Comparison of ENCODE assay signal across 14 mouse cellular contexts in the genomic region with DNA sequence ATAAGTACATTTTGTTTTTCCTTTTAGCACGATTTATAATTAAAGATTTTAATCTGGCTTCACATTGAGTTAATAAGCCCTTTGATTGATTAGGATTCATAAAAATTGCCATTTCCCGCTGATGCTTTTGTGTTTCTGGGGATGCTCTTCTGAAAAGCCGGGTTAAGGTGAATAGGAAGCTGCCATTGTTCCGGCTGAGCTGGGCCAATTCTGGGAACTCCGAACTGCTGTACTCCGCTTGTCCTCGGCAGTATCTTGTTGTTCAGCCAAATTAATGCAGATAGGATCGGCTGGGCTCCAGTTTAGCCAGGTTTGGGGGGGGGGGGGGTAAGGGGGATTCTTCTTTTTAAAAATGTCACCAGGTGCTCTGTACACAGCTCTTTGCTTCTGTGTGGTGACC.
DNase-seq lines count a peak whose midpoint lies in the region; ATAC-seq and TF ChIP-seq lines count a peak whose summit lies in the region.
"Had no signal": no experiment of that assay in that cellular context is flagged by ENCODE, and none has a peak within 500 bp of the region (broad histone marks: within the 10 kb centered on the region; RNA-seq: fewer than 3 reads in every experiment).

No protein-coding gene starts in this region.

- no peaks in the 10 kb centered on the region for H3K36me3 ChIP-seq in forebrain, embryonic 11.5 days (ENCODE audit: control insufficient read depth, insufficient read depth, low read length)
- H3K36me3 ChIP-seq in hindbrain, embryonic 14.5 days (replicated peaks; ENCODE audit: control insufficient read depth, insufficient read depth) = no peaks in the 10 kb centered on the region
- no peaks in the 10 kb centered on the region for H3K36me3 ChIP-seq in midbrain, postnatal 0 days (ENCODE audit: insufficient read depth, low read length)
- H3K36me3 ChIP-seq in stomach, postnatal 0 days (ENCODE audit: control insufficient read depth, insufficient read depth, low read length) = no peaks in the 10 kb centered on the region
- H3K36me3 ChIP-seq: limb, embryonic 15.5 days had no signal

- no peak overlapping the region for H3K4me3 ChIP-seq in forebrain, embryonic 11.5 days (ENCODE audit: low read depth, low read length)
- H3K4me3 ChIP-seq in hindbrain, embryonic 14.5 days (replicated peaks; ENCODE audit: low read length) = no peak overlapping the region
- peak overlapping the region; percentile 1; the same call in 1 of the 2 replicates for H3K4me3 ChIP-seq in midbrain, postnatal 0 days (ENCODE audit: low read depth, low read length)
- no peak overlapping the region for H3K4me3 ChIP-seq in stomach, postnatal 0 days (ENCODE audit: low read depth, low read length)
- H3K4me3 ChIP-seq: erythroblast, embryonic 14.5 days; limb, embryonic 15.5 days; myocyte had no signal

- H3K27ac ChIP-seq in forebrain, embryonic 11.5 days (ENCODE audit: low read depth, low read length) = peak overlapping the region; percentile 75
- H3K27ac ChIP-seq in hindbrain, embryonic 14.5 days = peak overlapping the region; percentile 90
- peak overlapping the region; percentile 83 for H3K27ac ChIP-seq in midbrain, postnatal 0 days (ENCODE audit: low read depth, low read length)
- H3K27ac ChIP-seq in stomach, postnatal 0 days (replicated peaks) = no peak overlapping the region
- H3K27ac ChIP-seq: limb, embryonic 15.5 days had no signal

- H3K9me3 ChIP-seq in forebrain, embryonic 11.5 days (ENCODE audit: control insufficient read depth, low read length) = no peaks in the 10 kb centered on the region
- H3K9me3 ChIP-seq in hindbrain, embryonic 14.5 days (ENCODE audit: control insufficient read depth, low read length) = no peaks in the 10 kb centered on the region
- no peaks in the 10 kb centered on the region for H3K9me3 ChIP-seq in midbrain, postnatal 0 days (ENCODE audit: low read length)
- H3K9me3 ChIP-seq in stomach, postnatal 0 days (ENCODE audit: control insufficient read depth, low read length) = no peaks in the 10 kb centered on the region
- H3K9me3 ChIP-seq: limb, embryonic 15.5 days had no signal

- H3K4me2 ChIP-seq in forebrain, embryonic 11.5 days (ENCODE audit: low read depth, low read length, severe bottlenecking) = peak overlapping the region; percentile 55; the same call in 1 of the 2 replicates
- H3K4me2 ChIP-seq in hindbrain, embryonic 14.5 days (replicated peaks) = peak overlapping the region; percentile 40
- H3K4me2 ChIP-seq in midbrain, postnatal 0 days (ENCODE audit: low read depth, low read length, poor library complexity, severe bottlenecking) = peak overlapping the region; percentile 34
- H3K4me2 ChIP-seq in stomach, postnatal 0 days (replicated peaks; ENCODE audit: low read depth) = no peak overlapping the region
- H3K4me2 ChIP-seq: limb, embryonic 15.5 days had no signal

- 20% methylated on average over 8 of the region's 8 CpGs for WGBS in forebrain, embryonic 11.5 days
- WGBS in hindbrain, embryonic 14.5 days = 10% methylated on average over 8 of the region's 8 CpGs
- WGBS in midbrain, postnatal 0 days = 13% methylated on average over 8 of the region's 8 CpGs
- WGBS in stomach, postnatal 0 days = 56% methylated on average over 8 of the region's 8 CpGs

- no peak overlapping the region for H3K9ac ChIP-seq in forebrain, embryonic 11.5 days (ENCODE audit: low read length)
- H3K9ac ChIP-seq in hindbrain, embryonic 14.5 days = peak overlapping the region; percentile 24
- H3K9ac ChIP-seq in midbrain, postnatal 0 days (replicated peaks; ENCODE audit: low read length, poor library complexity, severe bottlenecking) = peak overlapping the region; percentile 48; the same call in 1 of the 2 replicates
- H3K9ac ChIP-seq in stomach, postnatal 0 days (ENCODE audit: low read length) = no peak overlapping the region
- H3K9ac ChIP-seq: limb, embryonic 15.5 days had no signal

- peak; percentile 35 for DNase-seq in embryo, embryonic 10.5 days (ENCODE audit: low spot score)
- no peak for DNase-seq in embryo, embryonic 9.5 days (ENCODE audit: extremely low spot score)
- no peak for DNase-seq in forebrain, embryonic 11.5 days (ENCODE audit: low spot score)
- no peak for DNase-seq in hindbrain, embryonic 14.5 days (ENCODE audit: low spot score)
- no peak for DNase-seq in midbrain, postnatal 0 days (ENCODE audit: low spot score)
- no peak for DNase-seq in adrenal gland, postnatal 25 days
- no peak for DNase-seq in stomach, postnatal 0 days (ENCODE audit: low spot score)
- DNase-seq in heart, adult 18-20 months = no peak
- DNase-seq: kidney, postnatal 14 days; lung, postnatal 10 days; thymus, adult 18-20 months had no signal

- no peak for TF ChIP-seq EP300 in stomach, postnatal 0 days (optimal IDR thresholded peaks at IDR 0.05)

- peaks cover 2% of the 10 kb centered on the region; the same call in 1 of the 2 replicates for H3K27me3 ChIP-seq in forebrain, embryonic 11.5 days (ENCODE audit: control insufficient read depth, insufficient read depth, low read length)
- H3K27me3 ChIP-seq in hindbrain, embryonic 14.5 days (ENCODE audit: control insufficient read depth, insufficient read depth, low read length) = peaks cover 14% of the 10 kb centered on the region
- peaks cover 2% of the 10 kb centered on the region; the same call in 1 of the 2 replicates for H3K27me3 ChIP-seq in midbrain, postnatal 0 days (ENCODE audit: insufficient read depth, low read length)
- H3K27me3 ChIP-seq in stomach, postnatal 0 days (ENCODE audit: control insufficient read depth, insufficient read depth, low read length) = no peaks in the 10 kb centered on the region; the same call in 1 of the 2 replicates

- H3K4me1 ChIP-seq in forebrain, embryonic 11.5 days (replicated peaks; ENCODE audit: control insufficient read depth, insufficient read depth, low read length) = peaks cover 19% of the 10 kb centered on the region
- peaks cover 40% of the 10 kb centered on the region for H3K4me1 ChIP-seq in hindbrain, embryonic 14.5 days (replicated peaks; ENCODE audit: control insufficient read depth, insufficient read depth, low read length)
- H3K4me1 ChIP-seq in midbrain, postnatal 0 days (ENCODE audit: insufficient read depth, low read length) = 0 out of 2 replicates have a peak, but pooled peaks cover 3% of the 10 kb centered on the region
- no peaks in the 10 kb centered on the region for H3K4me1 ChIP-seq in stomach, postnatal 0 days (replicated peaks; ENCODE audit: control insufficient read depth, insufficient read depth)

- ATAC-seq in forebrain, embryonic 11.5 days (replicated peaks; ENCODE audit: low FRiP score) = no peak; the same call in 1 of the 2 replicates
- ATAC-seq in hindbrain, embryonic 14.5 days (ENCODE audit: low FRiP score) = no peak
- ATAC-seq in midbrain, postnatal 0 days (ENCODE audit: low FRiP score) = no peak
- ATAC-seq in stomach, postnatal 0 days (ENCODE audit: low FRiP score, low TSS enrichment) = no peak

- TF ChIP-seq CTCF in midbrain, postnatal 0 days (IDR thresholded peaks at IDR 0.05) = no peak
- TF ChIP-seq CTCF in stomach, postnatal 0 days (IDR thresholded peaks at IDR 0.05; ENCODE audit: low read depth) = no peak

Comparison
In these comparisons a context has a peak if more than half of its experiments do, and no peak if none do; other contexts are left out.
1. H3K9ac ChIP-seq: peak in hindbrain, embryonic 14.5 days (single experiment) and midbrain, postnatal 0 days (single experiment); none in forebrain, embryonic 11.5 days (single experiment) and stomach, postnatal 0 days (single experiment).